Mouse (Mus musculus) cerebellum, adult 9-10 months (tissue): ENCODE data around the gene St6galnac6.

Source experiments
- DNase-seq: peaks from one replicate; pipeline ENCODE4 v3.0.0; 2022

St6galnac6 gene

GRCm38 (mm10) chr2:32586871-32587351 lies 12.6 kb upstream of the St6galnac6 start, which contains the start of gene St6galnac4:
Gene St6galnac4, plus strand, starts transcription at chr2:32587095.
- DNase-seq, result peak; percentile 92

GRCm38 (mm10) chr2:32587731-32588321 lies 11.7 kb upstream of the St6galnac6 start:
- no peak for DNase-seq

- DNase-seq, result peak; percentile 91
Observed at GRCm38 (mm10) chr2:32589213-32589795, 10.2 kb upstream of the St6galnac6 start.

- no peak for DNase-seq
Observed at GRCm38 (mm10) chr2:32590224-32590623, 9.3 kb upstream of the St6galnac6 start.

- no peak for DNase-seq
Observed at GRCm38 (mm10) chr2:32591249-32591648, 8.3 kb upstream of the St6galnac6 start.

- DNase-seq, result peak; percentile 97
Observed at GRCm38 (mm10) chr2:32596725-32597124, 2.8 kb upstream of the St6galnac6 start.

- DNase-seq, result peak; percentile 68
Observed at GRCm38 (mm10) chr2:32597248-32597647, 2.3 kb upstream of the St6galnac6 start.

GRCm38 (mm10) chr2:32597699-32598098 lies 1.8 kb upstream of the St6galnac6 start:
- no peak for DNase-seq

- peak; percentile 80 for DNase-seq
Observed at GRCm38 (mm10) chr2:32598506-32598905, 1.0 kb upstream of the St6galnac6 start.

GRCm38 (mm10) chr2:32601417-32602065 lies 2.0 kb downstream of the St6galnac6 start:
- no peak for DNase-seq

- peak; percentile 96 for DNase-seq
Observed at GRCm38 (mm10) chr2:32602600-32603054, 3.1 kb downstream of the St6galnac6 start.

GRCm38 (mm10) chr2:32604631-32605030 lies 5.1 kb downstream of the St6galnac6 start:
- no peak for DNase-seq

GRCm38 (mm10) chr2:32606161-32607142 lies 6.9 kb downstream of the St6galnac6 start:
- DNase-seq, result peak; percentile 89

- peak; percentile 77 for DNase-seq
Observed at GRCm38 (mm10) chr2:32607262-32607947, 7.9 kb downstream of the St6galnac6 start.

- peak; percentile 80 for DNase-seq
Observed at GRCm38 (mm10) chr2:32608141-32608777, 8.8 kb downstream of the St6galnac6 start.

GRCm38 (mm10) chr2:32608778-32609435 lies 9.4 kb downstream of the St6galnac6 start:
- DNase-seq, result peak; percentile 46

GRCm38 (mm10) chr2:32610610-32611229 lies 11.2 kb downstream of the St6galnac6 start:
- DNase-seq, result peak; percentile 67

GRCm38 (mm10) chr2:32612274-32612673 lies 12.8 kb downstream of the St6galnac6 start:
- no peak for DNase-seq

- DNase-seq, result no peak
Observed at GRCm38 (mm10) chr2:32617109-32617508, 17.6 kb downstream of the St6galnac6 start.

GRCm38 (mm10) chr2:32617601-32618000 lies 18.1 kb downstream of the St6galnac6 start:
- no peak for DNase-seq
